Mouse (Mus musculus) C2C12 (cell line): ENCODE measurements around the gene Tex19.1.
A peak's percentile ranks its signal among the peaks of the same experiment; 100 is the strongest.

Experiments
- CEBPB ChIP-seq: IDR thresholded peaks from one replicate; pipeline ENCODE4 v1.6.1; 2011; ENCODE audit warnings: low read depth, mild to moderate bottlenecking, control low read depth, moderate library complexity
- CTCF ChIP-seq: IDR thresholded peaks from one replicate; pipeline ENCODE4 v1.5.1; 2011; ENCODE audit not compliant: control insufficient read depth, insufficient read depth, insufficient read length
- MAX ChIP-seq: IDR thresholded peaks from one replicate; pipeline ENCODE4 v1.6.1; 2011; ENCODE audit warnings: mild to moderate bottlenecking, control low read depth
- MYOD1 ChIP-seq: IDR thresholded peaks from one replicate; pipeline ENCODE4 v1.6.1; 2011; ENCODE audit warnings: low read depth; ENCODE audit not compliant: control insufficient read depth, insufficient read length
- MYOG ChIP-seq: IDR thresholded peaks from one replicate; pipeline ENCODE4 v1.6.1; 2011; ENCODE audit not compliant: control insufficient read depth, insufficient read length; ENCODE audit errors: extremely low read depth
- USF1 ChIP-seq: IDR thresholded peaks from one replicate; pipeline ENCODE4 v1.6.1; 2011; ENCODE audit warnings: low read depth, mild to moderate bottlenecking, control low read depth, moderate library complexity

GRCm38 (mm10) chr11:121129616-121130015 is 16.3 kb upstream of the Tex19.1 start:
- TF ChIP-seq CTCF (no peak), USF1 (peak; percentile 67), MYOG (no peak), CEBPB (peak; percentile 92), MAX (no peak), MYOD1 (no peak)
